Mouse (Mus musculus) layer of hippocampus, postnatal 10 days (tissue): ENCODE results near the gene Tgfb2. TPM values are rescaled to one million over a fixed set of nuclear protein-coding genes. Genes with fewer than 3 reads are reported as not detected.

ENCODE experiments used
- DNase-seq, 2 experiments: peaks; one replicate each; pipeline ENCODE4 v3.0.0; 2021; ENCODE audit warnings: low spot score in 2 of 2
- total RNA-seq, 2 experiments: library from RNA; stranded (reverse); gene quantifications; 2 replicates each; pipeline ENCODE4 v1.2.3; 2021

Gene Tgfb2
- total RNA-seq, 2 experiments from 2014 or later = 33.6 to 37.4 TPM

GRCm38 (mm10) chr1:186703256-186703979 lies 2.4 kb downstream of the Tgfb2 start:
- DNase-seq = no peak

GRCm38 (mm10) chr1:186702391-186703255 lies 3.2 kb downstream of the Tgfb2 start:
- no peak for DNase-seq

GRCm38 (mm10) chr1:186701206-186701905 lies 4.4 kb downstream of the Tgfb2 start:
- DNase-seq = no peak

GRCm38 (mm10) chr1:186700496-186700895 lies 5.3 kb downstream of the Tgfb2 start:
- no peak for DNase-seq

- DNase-seq = no peak
Measured at GRCm38 (mm10) chr1:186698583-186699338, 7.0 kb downstream of the Tgfb2 start.

GRCm38 (mm10) chr1:186696231-186696630 lies 9.6 kb downstream of the Tgfb2 start:
- no peak for DNase-seq

- no peak for DNase-seq
Measured at GRCm38 (mm10) chr1:186695361-186695760, 10.4 kb downstream of the Tgfb2 start.

GRCm38 (mm10) chr1:186692370-186692769 lies 13.4 kb downstream of the Tgfb2 start:
- no peak for DNase-seq

- DNase-seq = peak; percentile 36 to 51
Measured at GRCm38 (mm10) chr1:186691708-186692107, 14.1 kb downstream of the Tgfb2 start.

- no peak for DNase-seq
Measured at GRCm38 (mm10) chr1:186684041-186684440, 21.7 kb downstream of the Tgfb2 start.

- DNase-seq = no peak
Measured at GRCm38 (mm10) chr1:186682606-186683005, 23.2 kb downstream of the Tgfb2 start.

- DNase-seq = no peak
Measured at GRCm38 (mm10) chr1:186677614-186678013, 28.2 kb downstream of the Tgfb2 start.

GRCm38 (mm10) chr1:186676199-186676598 lies 29.6 kb downstream of the Tgfb2 start:
- no peak for DNase-seq

GRCm38 (mm10) chr1:186675263-186675662 lies 30.5 kb downstream of the Tgfb2 start:
- DNase-seq = no peak

GRCm38 (mm10) chr1:186674621-186675020 lies 31.2 kb downstream of the Tgfb2 start:
- no peak for DNase-seq

- no peak for DNase-seq
Measured at GRCm38 (mm10) chr1:186673166-186673565, 32.6 kb downstream of the Tgfb2 start.

GRCm38 (mm10) chr1:186663412-186663811 lies 42.4 kb downstream of the Tgfb2 start:
- no peak for DNase-seq

- DNase-seq = no peak
Measured at GRCm38 (mm10) chr1:186662996-186663395, 42.8 kb downstream of the Tgfb2 start.

GRCm38 (mm10) chr1:186661206-186661921 lies 44.4 kb downstream of the Tgfb2 start:
- no peak for DNase-seq

GRCm38 (mm10) chr1:186658783-186659182 lies 47.0 kb downstream of the Tgfb2 start:
- DNase-seq = no peak
